Mouse (Mus musculus): Measurements from ENCODE around the gene Ropn1. TPM values are rescaled to one million over a fixed set of nuclear protein-coding genes. Genes with fewer than 3 reads are reported as not detected.
"Not testable (repeated sequence)": the region's sequence is repeated elsewhere in the genome, so short reads cannot be mapped to it uniquely, and the experiment has no call there.

Gene Ropn1
- polyA plus RNA-seq, 1 experiment from 2014 or later: not detected

DNA sequence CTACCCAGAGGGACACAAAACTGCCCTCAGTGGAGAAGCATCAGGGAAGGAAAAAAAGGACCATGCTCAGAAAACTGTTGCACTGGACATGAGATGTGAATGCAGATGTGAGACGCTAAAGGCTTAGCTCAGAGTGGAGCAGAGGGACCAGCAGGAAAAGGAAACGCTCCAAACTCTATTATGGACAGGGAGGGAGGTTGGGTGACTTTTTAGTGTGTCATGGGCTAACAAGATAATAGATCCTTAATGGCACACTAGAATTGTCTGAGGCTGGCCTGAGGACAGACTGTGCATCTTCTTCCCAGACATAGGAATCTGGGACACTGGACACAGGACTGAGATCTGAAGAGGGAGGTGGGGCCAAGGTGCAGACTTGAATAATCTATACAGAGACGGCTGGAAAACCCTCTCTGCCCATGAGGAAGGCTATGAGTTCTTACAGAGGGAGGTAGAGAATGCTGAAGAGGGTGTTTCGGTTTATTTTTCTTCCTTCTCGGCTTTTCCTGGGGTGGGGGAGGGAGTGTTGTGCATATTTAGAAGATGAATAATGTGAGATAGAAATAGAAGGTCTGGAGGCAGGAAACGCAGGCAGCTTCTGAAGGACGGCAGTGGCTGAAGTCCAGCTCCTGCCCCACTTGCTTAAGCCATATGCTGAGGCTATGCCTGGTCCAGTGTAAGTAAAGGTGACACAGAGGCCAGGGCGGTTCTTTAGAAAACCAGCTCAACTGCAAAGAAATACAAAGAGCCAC, 6.0 kb upstream of the Ropn1 start:
- H3K9ac ChIP-seq (replicated peaks; ENCODE audit: low read depth, low read length): no peak overlapping the region
- no peaks in the 10 kb centered on the region for H3K9me3 ChIP-seq (ENCODE audit: control insufficient read depth, low read length)
- no peak for ATAC-seq (ENCODE audit: low read depth)
- no peak overlapping the region for H3K4me2 ChIP-seq (ENCODE audit: low read depth, low read length)
- 76% methylated on average over 8 of the region's 8 CpGs for WGBS
- no peak overlapping the region for H3K27ac ChIP-seq (ENCODE audit: low read depth, low read length)
- no peaks in the 10 kb centered on the region for H3K36me3 ChIP-seq (ENCODE audit: control insufficient read depth, insufficient read depth, low read length)
- no peaks in the 10 kb centered on the region for H3K27me3 ChIP-seq (ENCODE audit: control insufficient read depth, insufficient read depth, low read length)
- H3K4me3 ChIP-seq (ENCODE audit: low read depth, low read length): no peak overlapping the region
- no peaks in the 10 kb centered on the region for H3K4me1 ChIP-seq (ENCODE audit: control insufficient read depth, insufficient read depth, low read length)

DNA sequence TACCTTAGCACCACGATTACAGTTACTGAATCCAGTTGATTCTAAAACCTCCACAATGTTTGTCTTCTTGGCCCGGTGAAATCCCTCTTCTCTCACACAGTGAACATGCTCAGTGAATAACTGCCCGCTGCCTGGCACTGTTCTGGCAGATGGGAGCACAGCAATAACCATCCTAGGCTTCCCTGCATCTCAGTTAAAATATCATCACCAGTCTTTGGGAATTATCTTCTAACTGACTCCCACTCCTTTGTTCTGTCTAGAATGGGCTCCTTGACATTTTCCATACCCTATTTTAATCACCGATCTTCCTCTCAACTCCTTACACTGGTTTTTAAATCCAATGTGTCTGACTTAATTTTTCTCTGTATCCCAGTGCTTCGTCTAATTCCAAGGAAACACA, 3.3 kb downstream of the Ropn1 start:
- Histone ChIP-seq H3K4me2 (ENCODE audit: low read depth, low read length) (no peak overlapping the region), H3K27ac (ENCODE audit: low read depth, low read length) (no peak overlapping the region), H3K4me3 (ENCODE audit: low read depth, low read length) (no peak overlapping the region), H3K36me3 (ENCODE audit: control insufficient read depth, insufficient read depth, low read length) (no peaks in the 10 kb centered on the region), H3K4me1 (ENCODE audit: control insufficient read depth, insufficient read depth, low read length) (peaks cover 3% of the 10 kb centered on the region; the same call in 1 of the 2 replicates), H3K27me3 (ENCODE audit: control insufficient read depth, insufficient read depth, low read length) (no peaks in the 10 kb centered on the region), H3K9me3 (ENCODE audit: control insufficient read depth, low read length) (no peaks in the 10 kb centered on the region), H3K9ac (replicated peaks; ENCODE audit: low read depth, low read length) (no peak overlapping the region)
- WGBS: 92% methylated on average over 5 of the region's 5 CpGs
- no peak for ATAC-seq (ENCODE audit: low read depth)

DNA sequence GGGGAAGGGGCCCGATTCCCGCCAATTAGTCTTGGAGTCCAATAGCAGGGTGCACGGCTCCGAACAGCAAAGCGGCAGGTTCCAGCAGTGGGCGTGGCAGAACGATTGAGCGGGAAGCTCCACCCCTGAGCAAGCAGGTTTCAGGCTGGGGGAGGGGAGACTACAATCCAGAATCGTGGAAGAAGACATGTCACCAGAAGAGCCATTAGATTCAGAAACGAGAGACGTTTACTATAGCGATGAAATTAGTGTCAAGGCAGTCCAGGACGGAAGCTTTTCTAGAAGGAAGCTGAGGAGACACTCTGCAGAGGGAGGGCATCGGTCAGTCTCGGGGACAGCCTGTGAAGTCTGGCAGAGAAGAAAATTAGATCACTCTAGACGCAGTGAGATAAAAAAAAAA, 7.8 kb downstream of the Ropn1 start:
- WGBS: 3% methylated on average over 16 of the region's 16 CpGs
- not testable (repeated sequence) for H3K27ac ChIP-seq (ENCODE audit: low read depth, low read length); H3K36me3 ChIP-seq (ENCODE audit: control insufficient read depth, insufficient read depth, low read length); H3K9me3 ChIP-seq (ENCODE audit: control insufficient read depth, low read length); H3K9ac ChIP-seq (replicated peaks; ENCODE audit: low read depth, low read length); H3K4me1 ChIP-seq (ENCODE audit: control insufficient read depth, insufficient read depth, low read length); H3K27me3 ChIP-seq (ENCODE audit: control insufficient read depth, insufficient read depth, low read length); ATAC-seq (ENCODE audit: low read depth)
- peak overlapping the region; percentile 22 for H3K4me3 ChIP-seq (ENCODE audit: low read depth, low read length)
- peak overlapping the region; percentile 45 for H3K4me2 ChIP-seq (ENCODE audit: low read depth, low read length)

DNA sequence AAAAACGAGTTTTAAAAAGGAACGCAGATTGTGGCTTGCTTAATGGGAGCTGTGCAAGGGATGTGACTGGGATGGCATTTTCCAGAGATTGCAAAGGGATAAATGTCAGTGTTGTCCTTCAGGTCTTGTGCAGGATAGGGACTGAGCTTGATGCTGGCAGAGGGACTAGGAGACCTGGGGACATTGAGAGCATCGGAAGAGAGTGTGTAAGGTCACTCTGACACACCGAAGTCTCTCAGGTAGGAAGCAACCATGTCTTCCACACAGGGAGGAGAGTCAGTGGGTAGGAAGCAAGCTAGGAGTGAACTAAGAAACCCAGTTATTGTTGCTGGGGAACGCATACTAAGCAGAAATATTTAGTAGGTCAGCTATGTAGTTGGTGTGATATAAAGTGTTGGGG, 8.3 kb downstream of the Ropn1 start:
- ATAC-seq (ENCODE audit: low read depth): no peak
- Histone ChIP-seq H3K4me1 (ENCODE audit: control insufficient read depth, insufficient read depth, low read length) (peaks cover 4% of the 10 kb centered on the region; the same call in 1 of the 2 replicates), H3K9me3 (ENCODE audit: control insufficient read depth, low read length) (no peaks in the 10 kb centered on the region), H3K4me2 (ENCODE audit: low read depth, low read length) (peak overlapping the region; percentile 45), H3K4me3 (ENCODE audit: low read depth, low read length) (peak overlapping the region; percentile 22), H3K36me3 (ENCODE audit: control insufficient read depth, insufficient read depth, low read length) (no peaks in the 10 kb centered on the region), H3K27ac (ENCODE audit: low read depth, low read length) (no peak overlapping the region), H3K27me3 (ENCODE audit: control insufficient read depth, insufficient read depth, low read length) (no peaks in the 10 kb centered on the region), H3K9ac (replicated peaks; ENCODE audit: low read depth, low read length) (no peak overlapping the region)
- WGBS: 31% methylated on average over 5 of the region's 5 CpGs

DNA sequence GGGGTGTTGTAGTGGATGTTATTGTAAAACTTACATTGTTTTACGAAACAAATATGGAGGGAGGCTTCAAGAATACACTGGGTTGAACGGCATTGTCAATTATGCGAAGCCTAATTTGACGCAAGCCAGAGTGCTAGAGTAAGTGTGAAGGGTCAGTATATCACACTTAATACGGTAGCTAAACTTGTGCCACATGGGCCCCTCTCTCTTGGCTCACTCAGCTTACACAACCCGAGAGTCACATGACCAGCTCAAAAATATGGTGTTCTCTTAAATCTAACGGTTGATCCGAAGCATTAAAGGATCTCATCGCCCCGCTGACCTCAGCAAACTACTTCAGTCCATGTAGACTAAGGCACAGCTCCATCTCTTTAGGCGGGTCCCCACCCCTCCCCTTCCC, 8.7 kb downstream of the Ropn1 start:
- Histone ChIP-seq H3K4me1 (ENCODE audit: control insufficient read depth, insufficient read depth, low read length) (peaks cover 4% of the 10 kb centered on the region; the same call in 1 of the 2 replicates), H3K4me3 (ENCODE audit: low read depth, low read length) (no peak overlapping the region), H3K4me2 (ENCODE audit: low read depth, low read length) (peak overlapping the region; percentile 45), H3K27ac (ENCODE audit: low read depth, low read length) (no peak overlapping the region), H3K9me3 (ENCODE audit: control insufficient read depth, low read length) (no peaks in the 10 kb centered on the region), H3K36me3 (ENCODE audit: control insufficient read depth, insufficient read depth, low read length) (no peaks in the 10 kb centered on the region), H3K27me3 (ENCODE audit: control insufficient read depth, insufficient read depth, low read length) (no peaks in the 10 kb centered on the region), H3K9ac (replicated peaks; ENCODE audit: low read depth, low read length) (no peak overlapping the region)
- ATAC-seq (ENCODE audit: low read depth): no peak
- 46% methylated on average over 11 of the region's 11 CpGs for WGBS

DNA sequence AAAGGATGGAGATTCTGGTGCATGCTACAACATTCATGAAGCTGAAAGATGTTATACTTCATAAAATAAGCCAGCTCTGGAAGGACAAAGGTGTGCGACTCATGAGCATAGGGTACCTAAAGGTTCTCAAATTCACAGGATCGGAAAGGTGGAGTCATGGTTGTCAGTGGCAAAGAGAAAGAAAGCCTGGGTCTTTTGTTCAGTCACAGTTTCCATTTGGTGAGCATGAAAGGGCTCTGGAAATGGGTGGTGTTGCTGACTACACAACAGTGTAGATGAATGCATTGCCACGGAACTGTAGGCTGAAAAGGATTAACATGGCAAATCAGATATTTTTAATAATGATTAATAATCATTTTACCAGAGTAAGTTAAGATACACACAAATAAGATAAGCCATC, 14.8 kb downstream of the Ropn1 start:
- Histone ChIP-seq H3K4me3 (ENCODE audit: low read depth, low read length) (no peak overlapping the region), H3K9me3 (ENCODE audit: control insufficient read depth, low read length) (no peaks in the 10 kb centered on the region), H3K4me1 (ENCODE audit: control insufficient read depth, insufficient read depth, low read length) (no peaks in the 10 kb centered on the region), H3K9ac (replicated peaks; ENCODE audit: low read depth, low read length) (no peak overlapping the region), H3K27me3 (ENCODE audit: control insufficient read depth, insufficient read depth, low read length) (no peaks in the 10 kb centered on the region), H3K36me3 (ENCODE audit: control insufficient read depth, insufficient read depth, low read length) (no peaks in the 10 kb centered on the region), H3K27ac (ENCODE audit: low read depth, low read length) (no peak overlapping the region), H3K4me2 (ENCODE audit: low read depth, low read length) (no peak overlapping the region)
- no peak for ATAC-seq (ENCODE audit: low read depth)
- WGBS: 71% methylated on average over 3 of the region's 3 CpGs

DNA sequence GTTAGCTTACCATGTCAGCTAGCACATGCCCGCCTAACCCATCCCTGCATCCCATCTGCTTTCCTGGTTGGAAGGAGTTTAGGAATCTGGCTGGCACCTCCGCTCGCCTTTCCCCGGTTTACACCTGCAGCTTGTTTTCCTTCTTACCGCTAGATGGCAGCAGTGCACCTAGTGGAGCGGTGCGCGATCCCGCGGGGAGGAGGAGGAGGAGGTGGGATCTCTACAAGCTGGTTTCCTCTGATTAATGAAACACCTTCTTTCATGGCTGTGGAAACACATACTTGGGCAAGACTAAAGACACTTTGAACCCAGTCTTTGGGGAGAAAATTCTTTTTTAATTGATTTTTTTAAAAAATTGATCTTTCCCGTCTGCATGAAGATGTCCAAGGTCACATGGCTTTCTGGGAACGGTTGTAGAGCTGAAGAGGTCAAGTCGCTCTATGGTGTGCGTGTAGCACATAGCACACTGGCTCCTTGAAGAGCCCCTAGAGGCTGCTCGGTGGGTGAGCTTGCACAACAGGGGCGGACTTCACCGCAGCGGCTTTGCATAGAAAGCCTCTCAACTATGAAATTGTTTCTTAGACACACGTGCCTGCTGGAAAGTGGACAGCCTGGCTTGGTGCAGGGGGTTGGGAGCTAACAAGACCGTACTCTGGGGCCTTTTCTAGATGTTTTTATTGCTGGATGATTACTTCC, 17.5 kb downstream of the Ropn1 start:
- Histone ChIP-seq H3K27me3 (ENCODE audit: control insufficient read depth, insufficient read depth, low read length) (no peaks in the 10 kb centered on the region), H3K4me1 (ENCODE audit: control insufficient read depth, insufficient read depth, low read length) (no peaks in the 10 kb centered on the region), H3K9me3 (ENCODE audit: control insufficient read depth, low read length) (no peaks in the 10 kb centered on the region), H3K27ac (ENCODE audit: low read depth, low read length) (no peak overlapping the region), H3K4me2 (ENCODE audit: low read depth, low read length) (peak overlapping the region; percentile 30), H3K9ac (replicated peaks; ENCODE audit: low read depth, low read length) (no peak overlapping the region), H3K36me3 (ENCODE audit: control insufficient read depth, insufficient read depth, low read length) (no peaks in the 10 kb centered on the region), H3K4me3 (ENCODE audit: low read depth, low read length) (no peak overlapping the region)
- ATAC-seq (ENCODE audit: low read depth): peak; percentile 76
- WGBS: 3% methylated on average over 20 of the region's 20 CpGs

DNA sequence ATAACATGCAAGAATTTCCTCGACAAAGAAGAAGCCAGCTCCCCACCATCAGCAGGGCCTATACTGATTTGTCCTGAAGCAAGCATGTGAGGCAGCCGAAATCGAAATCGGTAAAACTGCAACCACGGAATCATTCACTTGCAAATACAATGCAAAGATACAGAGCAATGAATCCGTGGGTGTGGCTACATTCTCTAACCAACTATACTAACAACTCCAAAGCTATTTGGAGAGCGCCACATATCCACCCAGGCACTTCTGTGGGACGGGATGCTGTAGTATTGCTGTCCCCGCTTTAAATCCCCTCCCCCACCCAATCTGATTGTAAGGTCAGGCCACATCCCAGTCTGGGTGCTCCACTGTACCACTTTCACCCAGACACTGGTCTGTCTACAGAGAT, 18.6 kb downstream of the Ropn1 start:
- H3K4me2 ChIP-seq (ENCODE audit: low read depth, low read length): no peak overlapping the region
- no peaks in the 10 kb centered on the region for H3K27me3 ChIP-seq (ENCODE audit: control insufficient read depth, insufficient read depth, low read length)
- H3K9me3 ChIP-seq (ENCODE audit: control insufficient read depth, low read length): no peaks in the 10 kb centered on the region
- no peaks in the 10 kb centered on the region for H3K4me1 ChIP-seq (ENCODE audit: control insufficient read depth, insufficient read depth, low read length)
- WGBS: 59% methylated on average over 9 of the region's 9 CpGs
- no peak overlapping the region for H3K27ac ChIP-seq (ENCODE audit: low read depth, low read length)
- no peak overlapping the region for H3K4me3 ChIP-seq (ENCODE audit: low read depth, low read length)
- no peak for ATAC-seq (ENCODE audit: low read depth)
- H3K36me3 ChIP-seq (ENCODE audit: control insufficient read depth, insufficient read depth, low read length): no peaks in the 10 kb centered on the region
- no peak overlapping the region for H3K9ac ChIP-seq (replicated peaks; ENCODE audit: low read depth, low read length)

DNA sequence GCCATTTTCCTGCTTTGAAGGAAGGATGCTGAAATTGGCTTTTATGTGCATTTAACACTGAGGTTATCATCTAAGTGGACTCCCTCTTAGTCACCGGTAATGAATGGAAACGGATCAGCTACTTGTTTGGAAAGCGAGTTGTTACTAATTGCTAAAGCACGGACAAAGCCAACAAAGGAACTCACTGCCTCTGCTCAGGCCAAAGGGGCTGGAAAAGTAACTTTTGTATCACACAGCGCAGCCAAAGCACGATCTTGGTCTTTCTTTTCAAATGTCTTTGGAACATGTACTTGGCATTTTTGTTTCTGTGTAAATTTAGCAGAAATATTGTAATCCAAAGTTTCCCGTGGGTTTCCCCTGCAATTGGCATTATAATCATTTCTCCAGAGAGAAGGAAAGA, 22.2 kb downstream of the Ropn1 start:
- Histone ChIP-seq H3K4me1 (ENCODE audit: control insufficient read depth, insufficient read depth, low read length) (no peaks in the 10 kb centered on the region), H3K36me3 (ENCODE audit: control insufficient read depth, insufficient read depth, low read length) (no peaks in the 10 kb centered on the region), H3K9me3 (ENCODE audit: control insufficient read depth, low read length) (no peaks in the 10 kb centered on the region), H3K9ac (replicated peaks; ENCODE audit: low read depth, low read length) (no peak overlapping the region), H3K4me2 (ENCODE audit: low read depth, low read length) (no peak overlapping the region), H3K4me3 (ENCODE audit: low read depth, low read length) (no peak overlapping the region), H3K27me3 (ENCODE audit: control insufficient read depth, insufficient read depth, low read length) (no peaks in the 10 kb centered on the region), H3K27ac (ENCODE audit: low read depth, low read length) (no peak overlapping the region)
- no peak for ATAC-seq (ENCODE audit: low read depth)
- WGBS: 49% methylated on average over 7 of the region's 7 CpGs

Data from neural tube, embryonic 14.5 days (tissue).